Mouse (Mus musculus): ENCODE data around the gene Elmod3. TPM values are rescaled to one million over a fixed set of nuclear protein-coding genes. Genes with fewer than 3 reads are reported as not detected.
"Not testable (repeated sequence)": the region's sequence is repeated elsewhere in the genome, so short reads cannot be mapped to it uniquely, and the experiment has no call there.

Gene Elmod3
- polyA plus RNA-seq, 1 experiment from 2014 or later: 19.8 TPM

GRCm38 (mm10) chr6:72543265-72543850 lies 54.9 kb downstream of the Elmod3 start:
- H3K27me3 ChIP-seq (ENCODE audit: control insufficient read depth, insufficient read depth, low read length): no peaks in the 10 kb centered on the region
- no peak overlapping the region for H3K9ac ChIP-seq (replicated peaks; ENCODE audit: low read length)
- ATAC-seq (ENCODE audit: low FRiP score, low TSS enrichment): no peak
- H3K4me1 ChIP-seq (ENCODE audit: control insufficient read depth, insufficient read depth, low read length): no peaks in the 10 kb centered on the region
- DNase-seq: no peak
- no peaks in the 10 kb centered on the region for H3K9me3 ChIP-seq (ENCODE audit: control insufficient read depth, low read length)
- no peak overlapping the region for H3K4me3 ChIP-seq (replicated peaks; ENCODE audit: low read depth, low read length)
- H3K27ac ChIP-seq (replicated peaks; ENCODE audit: low read depth, low read length): no peak overlapping the region
- H3K4me2 ChIP-seq (ENCODE audit: low read length): no peak overlapping the region
- no peaks in the 10 kb centered on the region for H3K36me3 ChIP-seq (ENCODE audit: control insufficient read depth, insufficient read depth, low read length)
- WGBS: 69% methylated on average over 12 of the region's 12 CpGs

DNA sequence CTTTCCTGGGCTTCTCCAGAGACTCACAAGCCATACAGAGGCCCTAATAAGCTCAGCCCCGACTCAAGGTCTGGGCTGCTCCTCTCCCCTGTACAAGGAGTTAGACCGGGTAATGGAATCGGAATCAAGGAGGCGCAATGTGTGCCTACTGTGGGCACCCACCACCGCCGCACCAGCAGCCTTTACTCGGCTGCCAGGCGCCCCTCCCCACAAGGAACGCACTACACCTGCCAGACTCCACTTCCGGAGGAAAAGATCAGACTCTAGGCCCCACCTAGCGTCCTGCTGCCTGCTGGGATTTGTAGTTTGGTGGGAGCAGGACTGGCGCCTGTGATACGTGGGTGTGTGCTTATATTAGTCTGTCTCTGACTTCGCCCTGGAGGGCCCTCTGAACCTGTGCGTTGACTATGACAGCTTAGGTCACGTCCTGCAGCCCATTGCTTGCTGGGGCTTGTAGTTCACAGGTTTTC lies 59.6 kb downstream of the Elmod3 start:
- H3K27ac ChIP-seq (replicated peaks; ENCODE audit: low read depth, low read length): peak overlapping the region; percentile 53
- H3K4me3 ChIP-seq (replicated peaks; ENCODE audit: low read depth, low read length): peak overlapping the region; percentile 46
- 2% methylated on average over 16 of the region's 16 CpGs for WGBS
- no peaks in the 10 kb centered on the region for H3K36me3 ChIP-seq (ENCODE audit: control insufficient read depth, insufficient read depth, low read length)
- ATAC-seq (ENCODE audit: low FRiP score, low TSS enrichment) (peak; percentile 92), DNase-seq (peak; percentile 92)
- H3K9ac ChIP-seq (replicated peaks; ENCODE audit: low read length): peak overlapping the region; percentile 64
- H3K4me2 ChIP-seq (ENCODE audit: low read length): peak overlapping the region; percentile 64
- no peaks in the 10 kb centered on the region for H3K27me3 ChIP-seq (ENCODE audit: control insufficient read depth, insufficient read depth, low read length)
- H3K4me1 ChIP-seq (ENCODE audit: control insufficient read depth, insufficient read depth, low read length): 0 out of 2 replicates have a peak, but pooled peaks cover 3% of the 10 kb centered on the region
- H3K9me3 ChIP-seq (ENCODE audit: control insufficient read depth, low read length): no peaks in the 10 kb centered on the region

DNA sequence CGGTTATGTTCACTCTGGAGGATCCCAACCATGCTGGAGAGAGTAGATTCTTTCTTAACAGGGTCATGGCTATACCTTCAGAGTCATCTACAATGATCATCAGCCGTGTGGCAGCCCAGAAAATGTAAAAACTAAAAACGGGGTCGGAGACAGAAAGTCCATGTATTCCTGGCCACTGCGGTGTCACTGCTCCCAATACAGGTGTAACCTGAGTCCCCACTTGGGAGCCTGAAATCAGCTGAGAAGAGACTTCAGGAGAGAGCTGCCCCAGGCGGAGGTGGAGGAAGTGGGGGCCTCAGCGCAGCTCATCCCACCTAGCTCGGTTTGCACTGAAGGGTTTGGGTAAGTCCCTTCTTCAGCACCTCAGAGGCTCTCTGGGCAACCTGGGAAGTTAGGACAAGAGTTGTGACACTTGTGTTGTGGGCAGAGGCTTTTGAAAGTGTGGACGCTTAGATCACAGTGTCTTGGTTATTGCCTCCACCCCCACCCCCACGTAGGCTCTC lies 60.2 kb downstream of the Elmod3 start:
- peak overlapping the region; percentile 46 for H3K4me3 ChIP-seq (replicated peaks; ENCODE audit: low read depth, low read length)
- peaks cover 4% of the 10 kb centered on the region; the same call in 1 of the 2 replicates for H3K4me1 ChIP-seq (ENCODE audit: control insufficient read depth, insufficient read depth, low read length)
- ATAC-seq (ENCODE audit: low FRiP score, low TSS enrichment): 0 out of 2 replicates have a peak, but pooled peaks have one; percentile 3
- 56% methylated on average over 10 of the region's 10 CpGs for WGBS
- H3K9ac ChIP-seq (replicated peaks; ENCODE audit: low read length): peak overlapping the region; percentile 64
- no peaks in the 10 kb centered on the region for H3K9me3 ChIP-seq (ENCODE audit: control insufficient read depth, low read length)
- no peaks in the 10 kb centered on the region for H3K36me3 ChIP-seq (ENCODE audit: control insufficient read depth, insufficient read depth, low read length)
- peak overlapping the region; percentile 53; the same call in 1 of the 2 replicates for H3K27ac ChIP-seq (replicated peaks; ENCODE audit: low read depth, low read length)
- no peak for DNase-seq
- H3K4me2 ChIP-seq (ENCODE audit: low read length): peak overlapping the region; percentile 64
- H3K27me3 ChIP-seq (ENCODE audit: control insufficient read depth, insufficient read depth, low read length): no peaks in the 10 kb centered on the region

DNA sequence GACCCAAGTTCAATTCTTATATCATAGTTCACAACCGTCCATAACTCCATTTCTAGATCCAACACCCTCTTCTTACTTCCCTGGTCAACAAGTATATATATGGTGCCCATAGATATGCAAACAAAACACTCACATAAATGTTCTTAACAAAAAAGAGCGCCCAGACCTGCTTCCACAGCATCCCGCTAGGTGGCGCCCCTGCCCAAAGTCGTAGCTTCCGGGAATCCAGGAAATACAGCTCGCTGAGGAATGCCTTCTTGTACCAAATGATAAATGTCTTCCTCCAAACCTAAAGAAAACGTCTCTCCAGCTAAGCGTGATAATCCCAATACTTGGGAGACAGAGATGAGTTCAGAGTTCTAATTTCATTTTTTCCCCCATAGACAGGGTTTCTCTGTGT lies 63.0 kb downstream of the Elmod3 start:
- Histone ChIP-seq H3K27ac (replicated peaks; ENCODE audit: low read depth, low read length) (no peak overlapping the region; the same call in 1 of the 2 replicates), H3K36me3 (ENCODE audit: control insufficient read depth, insufficient read depth, low read length) (no peaks in the 10 kb centered on the region), H3K4me1 (ENCODE audit: control insufficient read depth, insufficient read depth, low read length) (peaks cover 11% of the 10 kb centered on the region), H3K4me3 (replicated peaks; ENCODE audit: low read depth, low read length) (no peak overlapping the region), H3K9ac (replicated peaks; ENCODE audit: low read length) (no peak overlapping the region), H3K4me2 (ENCODE audit: low read length) (peak overlapping the region; percentile 46), H3K27me3 (ENCODE audit: control insufficient read depth, insufficient read depth, low read length) (no peaks in the 10 kb centered on the region), H3K9me3 (ENCODE audit: control insufficient read depth, low read length) (no peaks in the 10 kb centered on the region)
- ATAC-seq (ENCODE audit: low FRiP score, low TSS enrichment) (no peak), DNase-seq (peak; percentile 91)
- WGBS: 3% methylated on average over 9 of the region's 9 CpGs

- peak; percentile 93 for DNase-seq
- ATAC-seq (ENCODE audit: low FRiP score, low TSS enrichment): peak; percentile 75
- no peak overlapping the region for H3K4me3 ChIP-seq (replicated peaks; ENCODE audit: low read depth, low read length)
- no peak overlapping the region for H3K9ac ChIP-seq (replicated peaks; ENCODE audit: low read length)
- WGBS: 41% methylated on average over 9 of the region's 9 CpGs
- H3K9me3 ChIP-seq (ENCODE audit: control insufficient read depth, low read length): no peaks in the 10 kb centered on the region
- no peak overlapping the region for H3K27ac ChIP-seq (replicated peaks; ENCODE audit: low read depth, low read length)
- H3K4me2 ChIP-seq (ENCODE audit: low read length): no peak overlapping the region
- H3K27me3 ChIP-seq (ENCODE audit: control insufficient read depth, insufficient read depth, low read length): no peaks in the 10 kb centered on the region
- H3K36me3 ChIP-seq (ENCODE audit: control insufficient read depth, insufficient read depth, low read length): no peaks in the 10 kb centered on the region
- peaks cover 11% of the 10 kb centered on the region for H3K4me1 ChIP-seq (ENCODE audit: control insufficient read depth, insufficient read depth, low read length)
Measured at GRCm38 (mm10) chr6:72534035-72534809, 64.0 kb downstream of the Elmod3 start.

DNA sequence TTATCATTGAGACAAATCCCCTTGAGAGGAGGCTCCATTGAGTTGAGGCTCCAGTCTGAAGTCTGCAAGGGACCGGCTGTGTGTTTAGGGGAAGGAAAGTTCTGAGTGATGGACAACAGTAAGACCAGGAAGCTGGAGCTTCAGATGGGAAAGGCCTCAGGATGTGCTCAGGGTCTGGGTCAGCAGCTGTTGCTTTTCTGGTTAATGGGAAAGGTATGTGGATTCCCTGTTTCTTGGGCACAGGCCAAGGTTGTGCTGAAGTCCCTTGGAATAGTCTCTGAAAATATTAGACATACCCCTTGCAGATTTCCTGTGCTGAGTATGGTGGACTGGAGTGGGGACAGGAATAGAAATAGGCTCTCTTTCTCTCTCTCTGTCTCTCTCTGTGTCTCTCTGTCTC lies 64.7 kb downstream of the Elmod3 start:
- WGBS: 33% methylated on average over 1 of the region's 1 CpGs
- H3K4me2 ChIP-seq (ENCODE audit: low read length); H3K9ac ChIP-seq (replicated peaks; ENCODE audit: low read length); H3K27me3 ChIP-seq (ENCODE audit: control insufficient read depth, insufficient read depth, low read length); DNase-seq; H3K36me3 ChIP-seq (ENCODE audit: control insufficient read depth, insufficient read depth, low read length); H3K4me3 ChIP-seq (replicated peaks; ENCODE audit: low read depth, low read length); H3K27ac ChIP-seq (replicated peaks; ENCODE audit: low read depth, low read length); H3K9me3 ChIP-seq (ENCODE audit: control insufficient read depth, low read length); ATAC-seq (ENCODE audit: low FRiP score, low TSS enrichment): not testable (repeated sequence)
- H3K4me1 ChIP-seq (ENCODE audit: control insufficient read depth, insufficient read depth, low read length): peaks cover 11% of the 10 kb centered on the region

GRCm38 (mm10) chr6:72532580-72532979 lies 65.6 kb downstream of the Elmod3 start:
- no peak overlapping the region for H3K9ac ChIP-seq (replicated peaks; ENCODE audit: low read length)
- no peak overlapping the region for H3K4me3 ChIP-seq (replicated peaks; ENCODE audit: low read depth, low read length)
- no peak for DNase-seq
- no peaks in the 10 kb centered on the region for H3K27me3 ChIP-seq (ENCODE audit: control insufficient read depth, insufficient read depth, low read length)
- no peak for ATAC-seq (ENCODE audit: low FRiP score, low TSS enrichment)
- no peak overlapping the region for H3K4me2 ChIP-seq (ENCODE audit: low read length)
- H3K27ac ChIP-seq (replicated peaks; ENCODE audit: low read depth, low read length): peak overlapping the region; percentile 70
- H3K36me3 ChIP-seq (ENCODE audit: control insufficient read depth, insufficient read depth, low read length): no peaks in the 10 kb centered on the region
- H3K9me3 ChIP-seq (ENCODE audit: control insufficient read depth, low read length): no peaks in the 10 kb centered on the region
- H3K4me1 ChIP-seq (ENCODE audit: control insufficient read depth, insufficient read depth, low read length): peaks cover 8% of the 10 kb centered on the region
- 62% methylated on average over 4 of the region's 4 CpGs for WGBS

- H3K4me1 ChIP-seq (ENCODE audit: control insufficient read depth, insufficient read depth, low read length): peaks cover 8% of the 10 kb centered on the region
- H3K27me3 ChIP-seq (ENCODE audit: control insufficient read depth, insufficient read depth, low read length): no peaks in the 10 kb centered on the region
- no peaks in the 10 kb centered on the region for H3K36me3 ChIP-seq (ENCODE audit: control insufficient read depth, insufficient read depth, low read length)
- H3K9ac ChIP-seq (replicated peaks; ENCODE audit: low read length): no peak overlapping the region
- H3K4me2 ChIP-seq (ENCODE audit: low read length): no peak overlapping the region
- no peak overlapping the region for H3K27ac ChIP-seq (replicated peaks; ENCODE audit: low read depth, low read length)
- H3K9me3 ChIP-seq (ENCODE audit: control insufficient read depth, low read length): no peaks in the 10 kb centered on the region
- ATAC-seq (ENCODE audit: low FRiP score, low TSS enrichment) (no peak), DNase-seq (no peak)
- WGBS: 77% methylated on average over 10 of the region's 10 CpGs
- H3K4me3 ChIP-seq (replicated peaks; ENCODE audit: low read depth, low read length): no peak overlapping the region
Measured at GRCm38 (mm10) chr6:72528410-72529151, 69.6 kb downstream of the Elmod3 start.
